Mouse (Mus musculus) heart, postnatal 14 days (tissue): ENCODE measurements around the gene Lrrn4. TPM values are rescaled to one million over a fixed set of nuclear protein-coding genes. Genes with fewer than 3 reads are reported as not detected.

Experiments used
- DNase-seq, 2 experiments: peaks; one replicate each; pipeline ENCODE4 v3.0.0; 2021 to 2022
- intact Hi-C: fragments of 180-260 bp; cut with DNase I; formaldehyde crosslinking; loops from one replicate; pipeline ENCODE4 v1.15.1; 2025
- total RNA-seq, 2 experiments: library from RNA; stranded (reverse); gene quantifications; 2 replicates each; pipeline ENCODE4 v1.2.3; 2021

Gene Lrrn4
- total RNA-seq, 2 experiments from 2014 or later = 7.2 to 8.0 TPM

DNA sequence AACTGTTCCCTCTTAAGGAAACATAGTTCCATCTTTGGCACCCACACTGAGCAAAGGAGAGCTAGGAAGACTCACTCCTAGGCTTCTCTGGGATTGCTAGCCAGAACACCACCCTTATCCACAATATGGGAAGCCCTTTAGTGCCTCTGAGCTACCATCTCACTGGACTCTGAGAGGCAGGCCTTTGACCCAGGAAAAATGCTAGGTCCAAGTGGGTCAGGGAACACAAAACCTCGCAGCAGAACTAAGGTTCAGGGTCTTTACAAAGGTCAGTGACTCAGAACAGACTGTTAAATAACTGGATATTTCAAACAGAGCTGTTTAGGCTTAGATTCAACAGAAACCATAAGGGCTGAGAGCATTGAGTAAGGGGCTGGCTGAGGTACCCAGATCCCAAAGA, 3.7 kb downstream of the Lrrn4 start:
- intact Hi-C loops = no loop called here
- no peak for DNase-seq

GRCm38 (mm10) chr2:132873657-132874326, 6.9 kb downstream of the Lrrn4 start:
- DNase-seq = no peak
- intact Hi-C loops = no loop called here

- no peak for DNase-seq
- intact Hi-C loops = no loop called here
Observed at GRCm38 (mm10) chr2:132871663-132872062, 9.0 kb downstream of the Lrrn4 start.

DNA sequence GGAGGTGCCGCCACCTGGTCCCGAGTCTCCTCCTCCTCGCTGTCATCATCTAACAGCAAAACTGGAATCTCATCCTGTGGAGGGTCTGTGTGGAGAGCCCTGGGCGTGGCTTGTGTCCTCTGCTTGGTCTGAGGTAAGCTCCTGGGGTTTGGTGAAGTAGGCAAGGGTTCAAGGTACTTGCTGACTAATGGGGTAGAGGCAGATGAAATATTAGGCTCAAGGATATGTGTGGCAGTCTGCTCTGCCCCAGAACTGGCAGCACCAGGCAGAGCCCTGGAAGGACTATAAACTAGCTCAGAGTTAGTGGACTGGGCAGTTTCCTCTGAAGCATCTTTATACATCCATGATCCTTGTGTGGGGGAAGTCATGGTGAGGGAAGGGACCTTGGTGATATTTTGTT, 10.4 kb downstream of the Lrrn4 start:
- intact Hi-C loops = no loop called here
- no peak for DNase-seq

DNA sequence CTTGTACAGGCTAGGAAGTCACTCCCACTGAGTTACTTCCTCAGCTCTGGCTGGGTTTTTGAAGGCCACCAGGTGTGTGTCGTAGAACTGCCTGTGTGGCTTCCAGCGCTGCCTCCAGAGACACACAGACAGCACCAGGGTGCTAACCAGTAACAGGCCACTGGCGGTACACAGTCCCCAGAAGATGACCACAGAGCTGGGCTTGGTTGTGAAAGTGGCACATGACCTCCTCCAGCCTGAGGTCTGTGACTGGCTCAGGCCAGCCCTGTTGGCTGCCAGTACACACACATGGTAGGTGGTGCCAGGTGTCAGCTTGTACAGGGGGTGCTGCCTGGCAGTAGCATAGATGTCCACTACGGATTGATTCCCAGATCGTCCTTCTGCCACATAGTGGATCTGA, 11.0 kb downstream of the Lrrn4 start:
- no peak for DNase-seq
- intact Hi-C loops = no loop called here

DNA sequence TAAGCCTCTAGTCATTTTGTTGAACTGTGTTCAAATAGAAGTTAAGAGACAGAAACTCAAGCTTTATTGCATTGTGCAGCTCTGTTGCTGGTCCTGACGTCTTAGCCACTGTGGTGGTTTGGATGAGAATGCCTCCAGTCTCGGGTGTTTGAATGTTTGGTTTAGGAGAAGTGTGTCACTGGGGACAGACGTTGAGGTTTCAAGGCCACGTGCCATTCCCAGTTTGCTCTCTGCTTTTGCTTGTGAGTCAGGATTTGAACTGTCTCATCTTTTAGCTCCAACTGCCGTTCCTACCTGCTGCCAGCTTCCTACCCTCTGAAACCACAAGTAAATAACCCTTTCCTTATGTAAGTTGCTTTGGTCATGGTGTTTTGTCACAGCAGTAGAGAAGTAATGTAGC, 13.2 kb downstream of the Lrrn4 start:
- DNase-seq = no peak
- intact Hi-C loops = no loop called here

- intact Hi-C loops = no loop called here
- DNase-seq = no peak
Observed at GRCm38 (mm10) chr2:132863325-132863724, 17.4 kb downstream of the Lrrn4 start.

DNA sequence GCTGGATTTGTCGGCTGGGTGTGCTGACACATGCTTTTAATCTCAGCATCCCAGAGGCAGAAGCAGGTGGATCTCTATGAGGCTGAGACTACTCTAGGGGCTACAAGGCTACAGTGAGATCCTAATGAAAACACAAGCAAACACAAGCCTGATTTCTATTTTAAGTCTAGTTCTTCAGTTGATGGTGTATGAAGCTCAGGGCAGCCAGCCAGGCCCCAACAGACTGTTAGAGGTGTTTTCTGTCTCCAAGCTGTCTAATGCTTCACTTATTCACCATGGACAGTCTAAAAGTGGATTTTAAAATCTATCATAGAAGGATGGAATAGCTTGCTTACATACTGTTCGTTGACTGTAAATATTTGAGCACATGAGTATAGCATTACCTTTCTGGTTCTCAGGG, 19.2 kb downstream of the Lrrn4 start:
- intact Hi-C loops = no loop called here
- DNase-seq = no peak

DNA sequence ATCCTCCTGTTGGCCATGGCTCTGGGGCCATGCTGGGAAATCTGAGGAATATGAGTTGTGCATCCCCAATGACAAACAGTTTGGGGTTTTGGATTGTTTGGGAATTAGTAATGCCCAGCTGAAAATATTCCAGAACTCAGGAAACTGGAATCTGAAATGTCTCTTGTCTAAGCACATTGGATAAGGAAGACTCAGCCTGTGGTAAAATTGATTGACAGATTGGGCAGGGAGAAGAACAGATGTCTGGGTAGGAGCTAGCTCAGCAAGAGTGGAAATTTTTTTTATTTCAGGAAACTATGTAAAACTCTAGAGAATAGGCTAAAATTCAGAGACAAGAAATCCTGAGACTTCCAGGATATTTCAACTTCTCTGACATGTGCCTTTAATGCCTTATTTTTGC, 20.3 kb downstream of the Lrrn4 start:
- DNase-seq = no peak
- intact Hi-C loops = no loop called here

- intact Hi-C loops = no loop called here
- no peak for DNase-seq
Observed at GRCm38 (mm10) chr2:132856333-132856732, 24.4 kb downstream of the Lrrn4 start.

DNA sequence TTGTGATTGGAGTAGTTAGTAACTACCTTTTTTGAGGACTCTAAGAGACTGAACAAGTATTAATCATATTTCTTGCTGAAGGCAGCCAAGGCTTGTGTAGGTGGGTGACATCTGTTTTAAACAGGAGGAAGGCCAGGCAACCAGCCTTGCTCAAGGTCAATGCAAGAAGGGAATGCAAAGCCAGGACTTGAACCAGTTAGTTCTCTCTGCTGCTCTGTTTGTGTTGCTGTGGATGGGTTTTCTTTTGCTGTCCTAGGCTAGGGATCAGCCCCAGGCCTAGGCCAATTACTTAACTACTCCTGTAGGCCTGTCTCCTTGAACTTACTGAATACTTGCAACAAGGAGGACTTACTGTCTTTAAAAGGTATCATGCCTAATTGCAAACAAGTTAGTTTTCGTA, 27.6 kb downstream of the Lrrn4 start:
- intact Hi-C loops = no loop called here
- no peak for DNase-seq

DNA sequence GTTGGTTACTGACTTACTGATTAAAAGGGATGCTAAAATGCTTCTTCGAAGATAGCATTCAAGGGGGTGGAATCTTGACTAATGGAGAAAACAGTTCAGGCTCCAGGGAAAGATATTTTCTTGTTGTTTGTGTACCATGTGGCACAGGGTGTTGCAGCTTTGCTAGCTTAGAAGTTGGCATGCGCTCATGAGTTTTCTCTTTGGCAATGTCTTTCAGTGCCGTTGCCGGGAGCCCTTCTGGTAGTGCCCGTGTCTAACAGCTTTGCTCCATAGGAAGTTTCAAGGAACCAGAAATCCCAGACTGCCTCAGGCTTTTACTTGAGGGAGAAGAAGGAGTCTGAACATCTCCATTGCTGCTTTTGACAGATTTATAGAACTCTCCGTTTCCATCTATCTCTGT, 31.6 kb downstream of the Lrrn4 start:
- no peak for DNase-seq
- intact Hi-C loops = no loop called here

DNA sequence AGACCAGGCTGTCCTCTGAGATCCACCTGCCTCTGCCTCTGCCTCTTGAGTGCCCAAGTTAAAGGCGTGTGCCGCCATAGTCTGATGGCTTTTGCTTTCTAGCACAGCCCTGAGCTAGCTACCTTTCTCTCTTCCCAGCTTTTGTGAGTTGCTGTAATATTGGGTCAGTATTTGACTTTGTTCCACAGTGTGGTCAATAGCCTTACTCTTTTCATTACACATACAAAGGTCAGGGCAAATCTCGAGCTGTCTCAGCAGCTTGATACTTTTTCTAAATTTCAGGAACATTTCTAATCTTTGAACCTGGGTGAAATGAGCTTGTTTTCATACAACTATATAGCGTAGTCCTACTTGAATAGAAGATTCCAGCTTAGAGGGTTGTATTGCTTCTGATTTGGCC, 32.3 kb downstream of the Lrrn4 start:
- intact Hi-C loops = no loop called here
- no peak for DNase-seq

DNA sequence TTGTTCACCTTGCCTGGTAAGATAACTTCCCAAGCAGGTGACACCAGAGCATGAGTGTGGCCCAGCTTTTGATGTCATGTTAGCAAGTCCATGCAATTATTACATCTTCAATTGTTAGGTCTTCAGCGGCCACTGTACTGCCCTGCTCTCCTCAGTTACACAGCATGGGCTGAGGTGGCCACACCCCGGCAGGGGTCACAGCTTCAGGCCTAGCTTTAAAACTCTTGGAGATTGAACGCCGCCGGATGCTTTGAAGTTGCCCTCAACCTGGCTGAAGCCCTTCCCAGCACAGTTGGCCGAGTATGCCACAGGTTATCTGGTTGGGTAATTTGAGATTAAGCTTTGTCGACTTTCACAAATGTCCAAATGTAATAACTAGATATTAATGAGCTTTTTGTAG, 33.1 kb downstream of the Lrrn4 start:
- intact Hi-C loops = no loop called here
- DNase-seq = no peak

GRCm38 (mm10) chr2:132846407-132847358, 34.0 kb downstream of the Lrrn4 start, which contains the start of gene Crls1:
Gene Crls1 (plus strand): TSS chr2:132846666.
- intact Hi-C loops = loop anchor here (1.0 kb wide), 1 partner anchor 57 kb away; no protein-coding TSS in a partner anchor
- peak; percentile 98 to 99 for DNase-seq

GRCm38 (mm10) chr2:132841071-132841470, 39.6 kb downstream of the Lrrn4 start:
- DNase-seq = no peak
- intact Hi-C loops = no loop called here

Other genes starting within 250 kb of the Lrrn4 start
- gene Shld1, start 194.0 kb downstream of the Lrrn4 start, total RNA-seq = 10 to 100 TPM; 33.2 to 39.7 TPM
- under 1 TPM; 0.17 to 0.53 TPM for gene Chgb, start 99.6 kb downstream of the Lrrn4 start, total RNA-seq
- 1 to 10 TPM; 6.9 to 7.9 TPM for gene Trmt6, start 64.8 kb downstream of the Lrrn4 start, total RNA-seq
- 1 to 10 TPM; 2.6 to 2.9 TPM for gene Mcm8, start 64.8 kb downstream of the Lrrn4 start, total RNA-seq
- 10 to 100 TPM; 15.1 to 16.0 TPM for gene Crls1, start 34.2 kb downstream of the Lrrn4 start, total RNA-seq
- under 1 TPM in 1 of 2 experiments, not detected in 1; 0.10 TPM for gene Fermt1, start 65.0 kb upstream of the Lrrn4 start, total RNA-seq